Mouse (Mus musculus) heart, adult 18-20 months (tissue): ENCODE data around the gene Zbtb45. TPM values are rescaled to one million over a fixed set of nuclear protein-coding genes. Genes with fewer than 3 reads are reported as not detected.

ENCODE experiments used
- total RNA-seq, 2 experiments: library from RNA; stranded (reverse); gene quantifications; 2 replicates each; pipeline ENCODE4 v1.2.3; 2021

Zbtb45 gene
- total RNA-seq, 2 experiments from 2014 or later, result 7.3 to 7.4 TPM

Other genes with a start within 250 kb of the Zbtb45 start
- 1 to 10 TPM in 1 of 2 experiments, under 1 TPM in 1; 0.80 to 1.1 TPM for gene Zscan18, start 206.4 kb downstream of the Zbtb45 start, total RNA-seq
- gene Zfp329, start 191.2 kb downstream of the Zbtb45 start, total RNA-seq, result 1 to 10 TPM; 4.3 to 6.1 TPM
- gene Zfp110, start 175.3 kb downstream of the Zbtb45 start, total RNA-seq, result 10 to 100 TPM; 17.0 to 18.4 TPM
- gene Zfp128, start 128.9 kb downstream of the Zbtb45 start, total RNA-seq, result 1 to 10 TPM; 2.9 to 3.1 TPM
- gene Zscan22, start 112.2 kb downstream of the Zbtb45 start, total RNA-seq, result 1 to 10 TPM; 5.5 to 5.8 TPM
- gene Rps5, start 87.7 kb downstream of the Zbtb45 start, total RNA-seq, result 100 to 1,000 TPM; 575 to 632 TPM
- gene Rnf225, start 82.6 kb downstream of the Zbtb45 start, total RNA-seq, result under 1 TPM; 0.17 to 0.39 TPM
- gene Zfp324, start 44.2 kb downstream of the Zbtb45 start, total RNA-seq, result 1 to 10 TPM; 2.3 to 2.4 TPM
- gene Zfp446, start 32.2 kb downstream of the Zbtb45 start, total RNA-seq, result 1 to 10 TPM; 2.1 to 2.2 TPM
- gene Slc27a5, start 11.8 kb downstream of the Zbtb45 start, total RNA-seq, result not detected
- 10 to 100 TPM; 93.5 to 96.6 TPM for gene Trim28, start 10.9 kb downstream of the Zbtb45 start, total RNA-seq
- 100 to 1,000 TPM; 132 to 164 TPM for gene Chmp2a, start 24.8 kb upstream of the Zbtb45 start, total RNA-seq
- 100 to 1,000 TPM; 177 to 187 TPM for gene Ube2m, start 28.2 kb upstream of the Zbtb45 start, total RNA-seq
- under 1 TPM; 0.07 to 0.21 TPM for gene Mzf1, start 44.7 kb upstream of the Zbtb45 start, total RNA-seq
- gene Vmn1r85, start 85.1 kb upstream of the Zbtb45 start, total RNA-seq, result not detected
- not detected for gene Vmn1r86, start 109.9 kb upstream of the Zbtb45 start, total RNA-seq
- not detected for gene Vmn1r87, start 130.1 kb upstream of the Zbtb45 start, total RNA-seq
- gene Vmn1r88, start 149.5 kb upstream of the Zbtb45 start, total RNA-seq, result under 1 TPM in 1 of 2 experiments, not detected in 1; 0.05 TPM
- gene Vmn1r89, start 203.0 kb upstream of the Zbtb45 start, total RNA-seq, result not detected